Mouse (Mus musculus): ENCODE data around the gene Ppp1r14c. TPM values are rescaled to one million over a fixed set of nuclear protein-coding genes. Genes with fewer than 3 reads are reported as not detected.

Ppp1r14c gene
- polyA plus RNA-seq (2012; rRNA removed): 0.33 and 0.38 TPM in 2 replicates

DNA sequence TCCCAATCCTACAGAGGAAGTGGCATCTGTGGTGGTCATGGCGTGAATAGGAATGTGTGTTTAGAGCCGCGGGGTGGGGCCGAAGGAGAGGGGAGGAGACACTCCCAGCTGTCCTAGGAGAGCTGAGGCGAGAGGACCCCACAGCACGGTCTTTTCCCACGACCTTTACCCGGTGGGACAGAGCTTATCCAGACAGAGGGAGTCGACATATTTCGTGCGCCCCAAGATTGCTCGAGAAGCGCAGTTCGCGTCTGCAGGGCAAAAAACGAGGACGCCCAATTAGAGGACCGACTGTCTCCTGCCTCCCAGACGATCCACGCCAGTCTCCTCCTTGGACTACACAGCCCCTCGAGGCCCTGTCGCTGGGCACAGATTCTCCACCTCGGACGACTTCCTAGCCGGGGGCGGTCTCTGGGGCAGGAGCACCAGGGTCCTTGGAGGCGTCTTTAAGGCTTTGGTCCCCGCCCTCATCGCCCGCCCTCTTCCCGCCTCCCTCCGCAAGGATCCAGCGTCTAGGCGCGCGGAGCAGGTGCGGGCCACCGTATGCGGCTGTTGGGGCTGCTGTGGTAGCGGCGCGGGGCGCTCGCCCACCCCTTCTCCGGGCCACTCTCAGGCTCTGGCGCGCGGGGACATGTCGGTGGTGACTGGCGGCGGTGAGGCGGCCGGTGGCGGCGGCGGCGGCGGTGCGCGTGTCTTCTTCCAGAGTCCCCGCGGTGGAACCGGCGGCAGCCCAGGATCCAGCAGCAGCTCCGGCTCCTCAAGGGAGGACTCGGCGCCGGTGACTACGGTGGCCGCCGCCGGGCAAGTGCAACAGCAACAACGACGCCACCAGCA, at the start of gene Ppp1r14c:
Ppp1r14c (plus strand) TSS at position 22 of the 834 bp plus-strand sequence.
- no peaks in the 10 kb centered on the region; the same call in 1 of the 2 replicates for H3K4me1 ChIP-seq (ENCODE audit: control insufficient read depth, insufficient read depth, insufficient read length, low read length)
- TF ChIP-seq POLR2A (IDR thresholded peaks at IDR 0.05; ENCODE audit: low read depth, low read length) (no peak), CTCF (IDR thresholded peaks at IDR 0.05; ENCODE audit: extremely low read depth, insufficient read length, insufficient replicate concordance, low read depth, low read length) (no peak)
- no peaks in the 10 kb centered on the region for H3K36me3 ChIP-seq (ENCODE audit: control insufficient read depth, insufficient read depth, low read length)
- 2% methylated on average over 74 of the region's 74 CpGs for WGBS
- no peak within 1 kb of the TSS for H3K27ac ChIP-seq (ENCODE audit: insufficient read depth, low read depth, low read length)
- peaks cover 8% of the 10 kb centered on the region for H3K27me3 ChIP-seq (ENCODE audit: control insufficient read depth, insufficient read depth, low read length)
- H3K4me3 ChIP-seq (ENCODE audit: low read depth, low read length): peak within 1 kb of the TSS; percentile 60

DNA sequence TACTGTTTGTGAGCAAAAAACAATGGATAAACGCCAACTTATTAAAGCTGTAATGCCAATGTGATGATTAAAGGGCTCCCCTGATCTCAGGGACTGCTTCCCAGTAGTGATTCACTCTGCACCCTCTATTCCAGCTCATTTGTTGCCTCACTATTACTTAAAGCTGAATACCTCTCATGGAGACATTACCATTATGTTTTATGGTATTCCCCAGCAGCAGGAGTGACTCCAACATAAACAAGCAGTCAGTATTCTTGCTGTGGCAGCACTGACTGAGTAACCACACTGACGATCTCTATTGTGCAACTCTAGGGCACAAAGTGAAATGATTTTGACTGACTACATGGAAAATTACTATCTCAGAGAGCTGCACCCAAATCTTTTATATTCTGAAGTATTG, 44.5 kb upstream of the Ppp1r14c start:
- Histone ChIP-seq H3K4me3 (ENCODE audit: low read depth, low read length) (no peak overlapping the region), H3K36me3 (ENCODE audit: control insufficient read depth, insufficient read depth, low read length) (no peaks in the 10 kb centered on the region), H3K27me3 (ENCODE audit: control insufficient read depth, insufficient read depth, low read length) (no peaks in the 10 kb centered on the region), H3K4me1 (ENCODE audit: control insufficient read depth, insufficient read depth, insufficient read length, low read length) (no peaks in the 10 kb centered on the region), H3K27ac (ENCODE audit: insufficient read depth, low read depth, low read length) (no peak overlapping the region)
- TF ChIP-seq CTCF (IDR thresholded peaks at IDR 0.05; ENCODE audit: extremely low read depth, insufficient read length, insufficient replicate concordance, low read depth, low read length) (no peak), POLR2A (IDR thresholded peaks at IDR 0.05; ENCODE audit: low read depth, low read length) (no peak)
- WGBS: 84% methylated on average over 2 of the region's 2 CpGs

DNA sequence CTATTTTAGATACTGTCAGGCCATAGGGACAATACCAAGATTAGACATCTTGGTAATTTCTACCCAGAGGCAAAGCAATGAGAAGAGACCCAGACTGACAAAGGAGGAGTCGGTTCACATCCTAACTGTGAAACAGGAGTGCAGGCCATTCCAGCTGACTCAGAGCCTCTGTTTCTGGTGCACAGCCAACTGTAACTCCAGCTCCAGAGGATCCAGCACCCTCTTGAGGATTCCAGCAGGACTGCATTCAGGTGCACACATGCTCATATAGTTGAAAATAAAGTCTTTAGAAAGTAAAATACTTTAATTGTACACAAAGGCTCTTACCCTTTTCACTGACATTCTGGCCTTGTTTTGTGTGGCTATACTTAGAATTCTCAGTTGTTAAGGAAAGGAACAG, 40.4 kb upstream of the Ppp1r14c start:
- 48% methylated on average over 1 of the region's 1 CpGs for WGBS
- TF ChIP-seq CTCF (IDR thresholded peaks at IDR 0.05; ENCODE audit: extremely low read depth, insufficient read length, insufficient replicate concordance, low read depth, low read length) (peak; percentile 22; the same call in 1 of the 2 replicates), POLR2A (IDR thresholded peaks at IDR 0.05; ENCODE audit: low read depth, low read length) (no peak)

GRCm38 (mm10) chr10:3332880-3333279, 33.0 kb upstream of the Ppp1r14c start:
- H3K4me1 ChIP-seq (ENCODE audit: control insufficient read depth, insufficient read depth, insufficient read length, low read length): no peaks in the 10 kb centered on the region
- 31% methylated on average over 3 of the region's 3 CpGs for WGBS
- H3K27ac ChIP-seq (ENCODE audit: insufficient read depth, low read depth, low read length): no peak overlapping the region
- TF ChIP-seq CTCF (IDR thresholded peaks at IDR 0.05; ENCODE audit: extremely low read depth, insufficient read length, insufficient replicate concordance, low read depth, low read length) (peak; percentile 70; the same call in 1 of the 2 replicates), POLR2A (IDR thresholded peaks at IDR 0.05; ENCODE audit: low read depth, low read length) (no peak)
- H3K4me3 ChIP-seq (ENCODE audit: low read depth, low read length): no peak overlapping the region
- no peaks in the 10 kb centered on the region for H3K36me3 ChIP-seq (ENCODE audit: control insufficient read depth, insufficient read depth, low read length)
- H3K27me3 ChIP-seq (ENCODE audit: control insufficient read depth, insufficient read depth, low read length): no peaks in the 10 kb centered on the region

More for the DNA sequence above, 40.4 kb upstream of the Ppp1r14c start:
- Histone ChIP-seq H3K27ac (ENCODE audit: insufficient read depth, low read depth, low read length) (no peak overlapping the region), H3K4me1 (ENCODE audit: control insufficient read depth, insufficient read depth, insufficient read length, low read length) (no peaks in the 10 kb centered on the region), H3K4me3 (ENCODE audit: low read depth, low read length) (no peak overlapping the region), H3K36me3 (ENCODE audit: control insufficient read depth, insufficient read depth, low read length) (no peaks in the 10 kb centered on the region), H3K27me3 (ENCODE audit: control insufficient read depth, insufficient read depth, low read length) (no peaks in the 10 kb centered on the region)

GRCm38 (mm10) chr10:3334570-3334969, 31.3 kb upstream of the Ppp1r14c start:
- no peak for TF ChIP-seq POLR2A (IDR thresholded peaks at IDR 0.05; ENCODE audit: low read depth, low read length)
- TF ChIP-seq CTCF (IDR thresholded peaks at IDR 0.05; ENCODE audit: extremely low read depth, insufficient read length, insufficient replicate concordance, low read depth, low read length): no peak
- no peaks in the 10 kb centered on the region for H3K4me1 ChIP-seq (ENCODE audit: control insufficient read depth, insufficient read depth, insufficient read length, low read length)
- no peak overlapping the region for H3K27ac ChIP-seq (ENCODE audit: insufficient read depth, low read depth, low read length)
- no peak overlapping the region for H3K4me3 ChIP-seq (ENCODE audit: low read depth, low read length)
- H3K36me3 ChIP-seq (ENCODE audit: control insufficient read depth, insufficient read depth, low read length): no peaks in the 10 kb centered on the region
- no peaks in the 10 kb centered on the region for H3K27me3 ChIP-seq (ENCODE audit: control insufficient read depth, insufficient read depth, low read length)

DNA sequence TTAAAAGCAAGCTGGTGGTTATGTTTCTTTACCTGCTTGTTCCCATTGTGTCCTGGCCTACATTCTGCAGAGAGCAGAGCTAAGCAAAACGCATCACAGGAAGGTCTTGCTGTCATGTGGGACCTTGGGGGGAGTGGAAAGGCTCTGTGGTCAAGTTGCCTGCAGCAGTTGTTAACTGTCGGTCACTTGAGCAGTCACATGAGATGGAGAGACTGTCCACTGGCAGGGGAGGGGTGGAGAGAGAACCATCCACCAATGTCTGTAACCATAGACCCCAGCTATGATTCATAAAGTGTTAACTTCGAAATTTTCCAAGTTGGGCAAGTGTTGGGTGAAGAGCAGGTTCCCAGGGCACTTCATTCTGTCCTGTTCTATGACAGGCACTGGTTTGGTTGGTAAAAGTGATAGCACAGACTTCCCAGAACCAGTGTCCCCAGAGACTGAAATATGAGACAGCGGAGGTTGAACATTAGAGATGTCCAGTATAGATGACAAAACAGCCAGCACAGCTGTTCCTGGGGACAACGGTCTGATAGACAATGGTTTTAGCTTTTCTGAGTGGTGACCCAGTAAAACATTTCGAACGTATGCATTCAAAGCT, 29.0 kb upstream of the Ppp1r14c start:
- Histone ChIP-seq H3K4me1 (ENCODE audit: control insufficient read depth, insufficient read depth, insufficient read length, low read length) (no peaks in the 10 kb centered on the region), H3K27ac (ENCODE audit: insufficient read depth, low read depth, low read length) (no peak overlapping the region), H3K4me3 (ENCODE audit: low read depth, low read length) (no peak overlapping the region), H3K27me3 (ENCODE audit: control insufficient read depth, insufficient read depth, low read length) (no peaks in the 10 kb centered on the region), H3K36me3 (ENCODE audit: control insufficient read depth, insufficient read depth, low read length) (no peaks in the 10 kb centered on the region)
- TF ChIP-seq CTCF (IDR thresholded peaks at IDR 0.05; ENCODE audit: extremely low read depth, insufficient read length, insufficient replicate concordance, low read depth, low read length) (no peak), POLR2A (IDR thresholded peaks at IDR 0.05; ENCODE audit: low read depth, low read length) (no peak)
- WGBS: 67% methylated on average over 7 of the region's 7 CpGs

DNA sequence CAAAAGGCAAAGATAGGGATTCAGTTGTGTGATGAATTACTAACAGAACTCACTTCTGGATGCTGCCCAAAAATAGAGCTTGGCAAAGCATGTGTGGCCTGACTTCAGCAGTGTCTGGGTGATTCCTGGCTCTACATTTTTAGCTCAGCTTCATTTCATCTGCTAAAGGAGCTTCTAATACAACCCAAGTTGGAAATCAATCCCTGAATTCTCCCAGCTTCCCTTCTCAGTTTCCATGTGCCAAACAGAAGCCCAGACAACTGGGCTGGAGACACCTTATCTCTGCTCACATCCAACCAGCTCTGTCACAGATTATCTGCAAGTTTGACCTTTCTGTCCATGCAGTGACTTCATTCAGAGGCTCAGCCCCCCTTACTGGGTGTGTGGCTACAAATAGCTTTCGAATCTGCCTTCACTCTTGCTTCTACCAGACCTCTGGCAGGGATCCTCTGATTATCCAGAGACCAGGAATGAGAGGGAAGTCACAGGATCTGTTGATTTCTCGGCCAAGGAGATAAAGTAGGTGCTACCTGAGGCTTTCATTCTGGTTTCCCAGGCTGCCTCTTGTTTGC, 28.4 kb upstream of the Ppp1r14c start:
- no peak overlapping the region for H3K27ac ChIP-seq (ENCODE audit: insufficient read depth, low read depth, low read length)
- TF ChIP-seq CTCF (IDR thresholded peaks at IDR 0.05; ENCODE audit: extremely low read depth, insufficient read length, insufficient replicate concordance, low read depth, low read length) (no peak), POLR2A (IDR thresholded peaks at IDR 0.05; ENCODE audit: low read depth, low read length) (no peak)
- 29% methylated on average over 2 of the region's 2 CpGs for WGBS
- H3K4me1 ChIP-seq (ENCODE audit: control insufficient read depth, insufficient read depth, insufficient read length, low read length): no peaks in the 10 kb centered on the region
- no peaks in the 10 kb centered on the region for H3K36me3 ChIP-seq (ENCODE audit: control insufficient read depth, insufficient read depth, low read length)
- no peaks in the 10 kb centered on the region for H3K27me3 ChIP-seq (ENCODE audit: control insufficient read depth, insufficient read depth, low read length)
- no peak overlapping the region for H3K4me3 ChIP-seq (ENCODE audit: low read depth, low read length)

Measured in small intestine, adult 2 months (tissue).